Mouse (Mus musculus): Measurements from ENCODE around the gene Slit3.

DNA sequence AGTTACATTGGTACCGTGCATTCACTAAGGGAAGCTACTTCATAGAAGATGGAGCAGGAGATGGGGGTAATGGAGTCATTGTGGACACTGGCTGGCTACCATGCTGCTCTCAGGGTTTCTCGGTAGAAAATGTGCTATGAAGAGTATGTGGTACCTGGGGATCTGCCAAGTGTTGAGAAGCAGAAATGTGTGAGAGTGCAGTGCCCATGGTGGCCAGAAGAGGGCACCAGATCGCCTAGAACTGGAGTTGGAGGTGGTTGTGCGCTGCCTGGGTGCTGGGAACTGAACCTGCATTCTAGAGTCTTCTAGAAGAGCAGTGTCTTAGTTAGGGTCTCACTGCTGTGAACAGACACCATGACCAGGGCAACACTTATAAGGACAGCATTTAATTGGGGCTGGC lies 582.4 kb downstream of the Slit3 start:
- TF ChIP-seq CTCF (IDR thresholded peaks at IDR 0.05; ENCODE audit: borderline replicate concordance, control insufficient read depth, extremely low read depth, insufficient read depth, low read length, poor library complexity) (no peak), POLR2A (IDR thresholded peaks at IDR 0.05; ENCODE audit: control insufficient read depth, extremely low read depth, insufficient read depth, low read length, poor library complexity) (no peak)

Measured in thymus, adult 2 months (tissue).